Mouse (Mus musculus): ENCODE results near the gene Aqp6. TPM values are rescaled to one million over a fixed set of nuclear protein-coding genes. Genes with fewer than 3 reads are reported as not detected.

The Aqp6 gene
- polyA plus RNA-seq, 1 experiment from 2014 or later: not detected

GRCm38 (mm10) chr15:99596056-99596687 is 5.0 kb upstream of the Aqp6 start:
- peak; percentile 88 for ATAC-seq
- no peak overlapping the region for H3K4me3 ChIP-seq (ENCODE audit: low read length)
- no peak overlapping the region for H3K4me2 ChIP-seq (ENCODE audit: low read depth, low read length)
- H3K4me1 ChIP-seq (ENCODE audit: control insufficient read depth, insufficient read depth, low read length): peaks cover 3% of the 10 kb centered on the region; the same call in 1 of the 2 replicates
- H3K27me3 ChIP-seq (replicated peaks; ENCODE audit: control insufficient read depth, insufficient read depth, low read length): peaks cover 62% of the 10 kb centered on the region
- no peaks in the 10 kb centered on the region for H3K9me3 ChIP-seq (ENCODE audit: control insufficient read depth, low read length)
- no peaks in the 10 kb centered on the region for H3K36me3 ChIP-seq (ENCODE audit: control insufficient read depth, insufficient read depth, low read length)
- no peak overlapping the region for H3K9ac ChIP-seq (ENCODE audit: low read depth, low read length)
- H3K27ac ChIP-seq (ENCODE audit: low read length): no peak overlapping the region
- 0% methylated on average over 7 of the region's 7 CpGs for WGBS

- no peak overlapping the region for H3K27ac ChIP-seq (ENCODE audit: low read length)
- no peak for ATAC-seq
- H3K4me3 ChIP-seq (ENCODE audit: low read length): no peak overlapping the region
- H3K27me3 ChIP-seq (replicated peaks; ENCODE audit: control insufficient read depth, insufficient read depth, low read length): peaks cover 55% of the 10 kb centered on the region
- no peak overlapping the region for H3K9ac ChIP-seq (ENCODE audit: low read depth, low read length)
- no peak overlapping the region for H3K4me2 ChIP-seq (ENCODE audit: low read depth, low read length)
- WGBS: 57% methylated on average over 7 of the region's 7 CpGs
- no peaks in the 10 kb centered on the region for H3K36me3 ChIP-seq (ENCODE audit: control insufficient read depth, insufficient read depth, low read length)
- H3K9me3 ChIP-seq (ENCODE audit: control insufficient read depth, low read length): no peaks in the 10 kb centered on the region
- peaks cover 3% of the 10 kb centered on the region; the same call in 1 of the 2 replicates for H3K4me1 ChIP-seq (ENCODE audit: control insufficient read depth, insufficient read depth, low read length)
These were observed 4.4 kb upstream of the Aqp6 start for GRCm38 (mm10) chr15:99596841-99597240.

GRCm38 (mm10) chr15:99597596-99597995 is 3.6 kb upstream of the Aqp6 start:
- Histone ChIP-seq H3K4me3 (ENCODE audit: low read length) (no peak overlapping the region), H3K9me3 (ENCODE audit: control insufficient read depth, low read length) (no peaks in the 10 kb centered on the region), H3K27me3 (replicated peaks; ENCODE audit: control insufficient read depth, insufficient read depth, low read length) (peaks cover 48% of the 10 kb centered on the region), H3K36me3 (ENCODE audit: control insufficient read depth, insufficient read depth, low read length) (no peaks in the 10 kb centered on the region), H3K27ac (ENCODE audit: low read length) (no peak overlapping the region), H3K4me2 (ENCODE audit: low read depth, low read length) (no peak overlapping the region), H3K9ac (ENCODE audit: low read depth, low read length) (no peak overlapping the region), H3K4me1 (ENCODE audit: control insufficient read depth, insufficient read depth, low read length) (peaks cover 3% of the 10 kb centered on the region; the same call in 1 of the 2 replicates)
- whole genome bisulfite sequencing: 51% methylated on average over 8 of the region's 8 CpGs
- ATAC-seq: no peak

DNA sequence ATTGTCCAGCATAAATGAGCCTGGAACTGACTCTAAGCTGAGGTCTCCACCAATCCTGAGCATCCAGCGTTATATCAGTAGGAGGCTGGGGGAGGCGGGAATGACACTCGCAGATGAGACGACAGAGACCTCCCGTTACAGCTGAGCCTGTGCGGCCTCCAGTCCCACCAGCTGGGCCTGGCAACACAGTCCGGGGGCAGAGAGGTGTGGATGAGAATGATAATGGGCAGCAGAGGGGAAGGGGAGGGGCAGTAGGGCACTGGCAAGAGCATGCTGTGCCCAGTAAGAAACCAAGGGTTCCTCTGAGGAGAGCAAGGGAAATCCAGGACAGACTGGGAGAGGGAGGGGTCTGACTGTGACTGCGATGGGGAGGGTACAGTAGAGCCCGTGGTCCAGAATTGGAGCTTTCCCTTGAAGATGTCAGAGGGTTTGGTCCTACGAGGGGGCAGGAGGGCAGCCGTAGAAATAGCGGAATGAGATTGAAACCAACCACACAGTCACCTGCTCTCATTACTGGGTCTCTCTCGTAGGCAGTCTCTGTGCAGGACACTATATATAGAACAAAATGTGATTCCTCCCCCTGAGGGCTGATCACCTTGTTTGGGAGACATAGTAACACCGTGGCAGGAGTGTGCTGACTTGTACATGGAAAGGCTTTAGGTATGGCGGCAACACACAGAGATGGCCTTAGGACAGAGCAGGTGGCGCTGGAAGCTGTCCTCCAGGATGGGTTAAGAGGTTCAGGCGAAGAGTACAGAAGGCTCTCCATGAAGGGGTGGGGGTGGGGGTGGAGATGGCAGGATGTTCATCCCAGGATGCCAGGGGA is 1.7 kb upstream of the Aqp6 start:
- Histone ChIP-seq H3K4me2 (ENCODE audit: low read depth, low read length) (no peak overlapping the region), H3K4me1 (ENCODE audit: control insufficient read depth, insufficient read depth, low read length) (peaks cover 9% of the 10 kb centered on the region; the same call in 1 of the 2 replicates), H3K9ac (ENCODE audit: low read depth, low read length) (no peak overlapping the region), H3K27ac (ENCODE audit: low read length) (no peak overlapping the region), H3K4me3 (ENCODE audit: low read length) (no peak overlapping the region), H3K36me3 (ENCODE audit: control insufficient read depth, insufficient read depth, low read length) (no peaks in the 10 kb centered on the region), H3K9me3 (ENCODE audit: control insufficient read depth, low read length) (no peaks in the 10 kb centered on the region), H3K27me3 (replicated peaks; ENCODE audit: control insufficient read depth, insufficient read depth, low read length) (peaks cover 29% of the 10 kb centered on the region)
- WGBS: 57% methylated on average over 17 of the region's 17 CpGs
- ATAC-seq: no peak

DNA sequence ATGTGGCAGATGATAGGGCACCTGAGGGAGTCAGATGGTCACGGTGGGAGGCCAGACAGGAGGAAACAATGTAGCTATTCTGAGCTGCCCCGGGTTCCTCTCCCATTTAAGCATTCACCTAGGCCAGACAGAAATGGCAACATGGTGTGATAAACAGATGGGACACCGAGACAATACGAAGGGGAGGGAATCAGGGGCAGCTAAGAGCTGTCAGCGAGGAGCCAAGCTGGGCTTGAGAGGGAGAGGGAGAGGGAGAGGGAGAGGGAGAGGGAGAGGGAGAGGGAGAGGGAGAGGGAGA is 572 bp downstream of the Aqp6 start:
- WGBS: 35% methylated on average over 4 of the region's 5 CpGs
- no peak for ATAC-seq
- peaks cover 11% of the 10 kb centered on the region for H3K4me1 ChIP-seq (ENCODE audit: control insufficient read depth, insufficient read depth, low read length)

DNA sequence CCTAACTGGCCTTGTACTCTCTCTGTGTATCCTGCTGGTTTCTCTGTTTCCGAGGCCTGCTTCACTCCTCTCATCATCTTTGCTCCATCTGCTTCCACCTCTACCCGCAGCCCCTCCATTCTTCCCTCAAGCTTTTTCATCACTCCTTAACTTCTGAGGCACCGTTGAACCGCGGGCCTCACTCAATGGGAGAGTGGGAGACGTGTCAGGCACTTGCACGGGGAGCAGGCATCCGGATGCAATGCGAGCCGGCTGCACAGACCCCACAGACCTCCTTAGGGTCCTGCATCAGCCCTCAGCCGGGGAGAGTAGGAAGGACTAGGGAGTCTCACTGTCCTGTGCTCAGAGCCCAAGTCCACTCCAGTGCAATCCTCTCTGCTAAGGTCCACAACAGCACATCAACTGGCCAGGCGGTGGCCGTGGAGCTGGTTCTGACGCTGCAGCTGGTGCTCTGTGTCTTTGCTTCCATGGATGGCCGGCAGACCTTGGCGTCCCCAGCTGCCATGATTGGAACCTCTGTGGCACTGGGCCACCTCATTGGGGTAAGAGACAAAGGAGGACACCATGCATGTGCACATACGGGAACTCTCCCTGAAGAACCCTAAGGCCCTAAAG is 1.1 kb downstream of the Aqp6 start:
- H3K4me2 ChIP-seq (ENCODE audit: low read depth, low read length): no peak overlapping the region
- H3K27me3 ChIP-seq (replicated peaks; ENCODE audit: control insufficient read depth, insufficient read depth, low read length): peaks cover 15% of the 10 kb centered on the region
- WGBS: 77% methylated on average over 17 of the region's 17 CpGs
- no peak overlapping the region for H3K9ac ChIP-seq (ENCODE audit: low read depth, low read length)
- no peak overlapping the region for H3K4me3 ChIP-seq (ENCODE audit: low read length)
- H3K9me3 ChIP-seq (ENCODE audit: control insufficient read depth, low read length): no peaks in the 10 kb centered on the region
- peaks cover 17% of the 10 kb centered on the region for H3K4me1 ChIP-seq (ENCODE audit: control insufficient read depth, insufficient read depth, low read length)
- H3K27ac ChIP-seq (ENCODE audit: low read length): no peak overlapping the region
- ATAC-seq: no peak
- H3K36me3 ChIP-seq (ENCODE audit: control insufficient read depth, insufficient read depth, low read length): no peaks in the 10 kb centered on the region

More for the DNA sequence above, 572 bp downstream of the Aqp6 start:
- Histone ChIP-seq H3K4me2 (ENCODE audit: low read depth, low read length) (no peak overlapping the region), H3K36me3 (ENCODE audit: control insufficient read depth, insufficient read depth, low read length) (no peaks in the 10 kb centered on the region), H3K9me3 (ENCODE audit: control insufficient read depth, low read length) (no peaks in the 10 kb centered on the region), H3K9ac (ENCODE audit: low read depth, low read length) (no peak overlapping the region), H3K27me3 (replicated peaks; ENCODE audit: control insufficient read depth, insufficient read depth, low read length) (peaks cover 15% of the 10 kb centered on the region), H3K4me3 (ENCODE audit: low read length) (no peak overlapping the region), H3K27ac (ENCODE audit: low read length) (no peak overlapping the region)

GRCm38 (mm10) chr15:99603216-99603615 is 2.0 kb downstream of the Aqp6 start:
- H3K4me1 ChIP-seq (ENCODE audit: control insufficient read depth, insufficient read depth, low read length): peaks cover 24% of the 10 kb centered on the region
- no peaks in the 10 kb centered on the region for H3K36me3 ChIP-seq (ENCODE audit: control insufficient read depth, insufficient read depth, low read length)
- no peak overlapping the region for H3K27ac ChIP-seq (ENCODE audit: low read length)
- no peak overlapping the region for H3K9ac ChIP-seq (ENCODE audit: low read depth, low read length)
- ATAC-seq: no peak
- H3K9me3 ChIP-seq (ENCODE audit: control insufficient read depth, low read length): no peaks in the 10 kb centered on the region
- H3K4me2 ChIP-seq (ENCODE audit: low read depth, low read length): no peak overlapping the region
- H3K27me3 ChIP-seq (replicated peaks; ENCODE audit: control insufficient read depth, insufficient read depth, low read length): peaks cover 11% of the 10 kb centered on the region
- 65% methylated on average over 7 of the region's 7 CpGs for WGBS
- no peak overlapping the region for H3K4me3 ChIP-seq (ENCODE audit: low read length)

DNA sequence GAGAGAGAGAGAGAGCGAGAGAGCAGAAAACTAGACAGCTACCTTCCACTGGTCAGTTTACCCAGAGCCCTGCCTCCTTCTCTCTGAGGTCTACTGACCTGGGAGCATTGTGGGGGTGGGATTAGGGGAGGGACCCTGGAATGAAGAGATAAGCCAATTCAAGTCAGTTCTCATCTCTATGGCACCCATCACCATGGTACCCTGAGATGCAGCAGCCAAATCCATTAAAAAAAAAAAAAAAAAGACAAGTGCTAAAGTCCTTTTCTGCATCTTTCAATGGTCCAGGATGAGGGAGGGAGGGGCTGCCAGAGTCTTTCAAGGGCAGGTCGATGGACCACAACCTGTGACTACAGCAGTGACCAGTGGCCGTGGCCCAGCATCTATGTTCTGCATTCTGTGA is 4.4 kb downstream of the Aqp6 start:
- WGBS: 70% methylated on average over 3 of the region's 3 CpGs
- H3K4me1 ChIP-seq (ENCODE audit: control insufficient read depth, insufficient read depth, low read length): peaks cover 24% of the 10 kb centered on the region
- H3K9ac ChIP-seq (ENCODE audit: low read depth, low read length): no peak overlapping the region
- no peak for ATAC-seq
- no peaks in the 10 kb centered on the region; the same call in 1 of the 2 replicates for H3K27me3 ChIP-seq (replicated peaks; ENCODE audit: control insufficient read depth, insufficient read depth, low read length)
- no peak overlapping the region for H3K27ac ChIP-seq (ENCODE audit: low read length)
- no peak overlapping the region for H3K4me2 ChIP-seq (ENCODE audit: low read depth, low read length)
- no peaks in the 10 kb centered on the region for H3K36me3 ChIP-seq (ENCODE audit: control insufficient read depth, insufficient read depth, low read length)
- H3K4me3 ChIP-seq (ENCODE audit: low read length): no peak overlapping the region
- no peaks in the 10 kb centered on the region for H3K9me3 ChIP-seq (ENCODE audit: control insufficient read depth, low read length)

DNA sequence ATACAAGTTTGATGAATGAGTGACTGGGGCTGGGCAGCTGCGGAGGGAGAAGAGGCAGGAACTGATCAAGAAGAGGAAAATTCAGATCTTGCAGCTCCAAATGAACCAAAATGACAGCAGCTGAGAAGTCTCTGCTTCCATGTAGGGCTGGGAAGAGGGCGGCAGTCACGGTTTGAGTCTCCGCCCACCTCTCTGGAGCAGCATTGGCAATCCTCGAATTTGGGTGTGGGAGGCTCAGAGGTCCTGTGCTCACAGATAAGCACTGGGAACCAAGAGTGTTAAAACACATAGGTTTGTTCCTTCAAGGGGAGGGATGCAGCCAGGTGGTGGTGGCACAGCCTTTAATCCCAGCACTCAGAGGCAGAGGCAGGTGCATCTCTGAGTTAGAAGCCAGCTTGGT is 5.3 kb downstream of the Aqp6 start:
- H3K4me1 ChIP-seq (ENCODE audit: control insufficient read depth, insufficient read depth, low read length): peaks cover 24% of the 10 kb centered on the region
- no peaks in the 10 kb centered on the region for H3K36me3 ChIP-seq (ENCODE audit: control insufficient read depth, insufficient read depth, low read length)
- no peaks in the 10 kb centered on the region for H3K9me3 ChIP-seq (ENCODE audit: control insufficient read depth, low read length)
- H3K4me2 ChIP-seq (ENCODE audit: low read depth, low read length): no peak overlapping the region
- H3K9ac ChIP-seq (ENCODE audit: low read depth, low read length): no peak overlapping the region
- H3K27ac ChIP-seq (ENCODE audit: low read length): no peak overlapping the region
- H3K27me3 ChIP-seq (replicated peaks; ENCODE audit: control insufficient read depth, insufficient read depth, low read length): no peaks in the 10 kb centered on the region; the same call in 1 of the 2 replicates
- ATAC-seq: no peak
- WGBS: 25% methylated on average over 5 of the region's 5 CpGs
- H3K4me3 ChIP-seq (ENCODE audit: low read length): no peak overlapping the region

Measured in intestine, embryonic 16.5 days (tissue).